Mouse (Mus musculus) hindbrain, embryonic 15.5 days (tissue): ENCODE data around the gene Cecr2. TPM values are rescaled to one million over a fixed set of nuclear protein-coding genes. Genes with fewer than 3 reads are reported as not detected.

Experiments used
- ATAC-seq: fragments of 200-750 bp; cut with Nextera tagmentation; 2 replicates; pipeline ENCODE4 v1.8.0; 2017; ENCODE audit warnings: low read depth, moderate number of reproducible peaks, moderate TSS enrichment; ENCODE audit not compliant: low FRiP score
- H3K27ac ChIP-seq: fragments of 300-500 bp; sonication (generic); replicated peaks from 2 replicates; pipeline ENCODE4 v1.5.1; 2015; ENCODE audit warnings: mild to moderate bottlenecking, inconsistent platforms
- H3K27me3 ChIP-seq: fragments of 300-500 bp; sonication (generic); 2 replicates; pipeline ENCODE4 v1.6.1; 2015; ENCODE audit warnings: control low read depth, inconsistent platforms
- H3K36me3 ChIP-seq: fragments of 300-500 bp; sonication (generic); 2 replicates; pipeline ENCODE4 v1.6.1; 2015; ENCODE audit warnings: control low read depth, inconsistent platforms
- H3K4me1 ChIP-seq: fragments of 300-500 bp; sonication (generic); replicated peaks from 2 replicates; pipeline ENCODE4 v1.6.1; 2015; ENCODE audit warnings: control low read depth, inconsistent platforms
- H3K4me2 ChIP-seq: fragments of 300-500 bp; sonication (generic); 2 replicates; pipeline ENCODE4 v1.6.1; 2015; ENCODE audit warnings: moderate library complexity, mild to moderate bottlenecking, inconsistent platforms
- H3K4me3 ChIP-seq: fragments of 300-500 bp; sonication (generic); 2 replicates; pipeline ENCODE4 v1.5.1; 2015; ENCODE audit warnings: mild to moderate bottlenecking, inconsistent platforms
- H3K9ac ChIP-seq: fragments of 300-500 bp; sonication (generic); 2 replicates; pipeline ENCODE4 v1.6.1; 2015; ENCODE audit warnings: inconsistent platforms
- H3K9me3 ChIP-seq: fragments of 300-500 bp; sonication (generic); 2 replicates; pipeline ENCODE4 v1.6.1; 2016; ENCODE audit warnings: control low read depth, inconsistent platforms
- WGBS: fragments of 180-500 bp; shearing (Covaris S2); methylation state at CpG from one replicate; pipeline ENCODE4 v1.1.7; 2015; 5-methylcytosine and 5-hydroxymethylcytosine counted together
- polyA plus RNA-seq: library from polyadenylated mRNA; unstranded; fragments of >200 nt; fragmentation: Nextera tagmentation; extraction: Ambion mirVana; gene quantifications from 2 replicates; pipeline ENCODE4 v1.2.1, GENCODE M21; 2015

The Cecr2 gene
- polyA plus RNA-seq, 1 experiment from 2014 or later: 4.3 TPM

DNA sequence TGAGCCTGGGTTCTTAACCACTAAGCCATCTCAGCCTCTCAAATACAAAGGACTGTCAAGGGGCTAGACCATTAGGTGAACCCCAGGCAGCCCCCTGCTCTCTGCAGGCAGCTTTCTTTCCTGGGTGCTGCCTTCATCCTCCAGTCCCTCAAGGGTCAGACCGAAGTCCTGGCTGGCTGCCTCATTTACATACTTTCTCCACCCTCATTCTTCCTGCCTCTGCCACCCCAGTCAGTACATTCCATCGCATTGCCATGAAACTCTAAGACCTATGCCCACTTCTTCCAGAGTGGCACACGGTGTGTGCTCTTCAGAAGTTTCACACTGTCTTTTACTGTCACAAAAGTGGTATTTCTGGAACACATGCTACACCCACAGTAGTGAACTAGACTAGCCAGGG is 112.1 kb downstream of the Cecr2 start:
- Histone ChIP-seq H3K27me3 (no peaks in the 10 kb centered on the region), H3K4me3 (no peak overlapping the region), H3K9ac (no peak overlapping the region), H3K36me3 (no peaks in the 10 kb centered on the region), H3K4me1 (peaks cover 8% of the 10 kb centered on the region), H3K27ac (no peak overlapping the region), H3K9me3 (no peaks in the 10 kb centered on the region), H3K4me2 (no peak overlapping the region)
- WGBS: 64% methylated on average over 3 of the region's 3 CpGs
- ATAC-seq: no peak

DNA sequence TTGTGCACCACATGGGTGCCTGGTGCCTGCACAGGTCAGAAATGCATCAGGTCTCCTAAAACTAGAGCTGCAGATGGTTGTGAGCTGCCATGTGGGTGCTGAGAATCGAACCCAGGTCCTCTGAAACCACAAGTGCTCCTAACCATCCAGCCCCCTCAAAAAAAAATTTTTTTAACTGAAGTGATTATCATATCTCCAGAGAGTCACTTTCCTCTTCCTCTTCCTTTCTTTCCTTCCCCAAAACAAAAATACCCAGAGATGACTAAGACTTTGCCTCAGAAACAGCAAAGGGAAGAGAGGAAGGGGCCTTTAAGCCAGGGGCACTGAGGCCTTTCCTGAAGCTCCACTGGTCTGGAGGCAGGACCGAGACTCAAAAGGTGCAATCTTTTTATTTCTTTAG is 116.8 kb downstream of the Cecr2 start:
- 94% methylated on average over 2 of the region's 2 CpGs for WGBS

DNA sequence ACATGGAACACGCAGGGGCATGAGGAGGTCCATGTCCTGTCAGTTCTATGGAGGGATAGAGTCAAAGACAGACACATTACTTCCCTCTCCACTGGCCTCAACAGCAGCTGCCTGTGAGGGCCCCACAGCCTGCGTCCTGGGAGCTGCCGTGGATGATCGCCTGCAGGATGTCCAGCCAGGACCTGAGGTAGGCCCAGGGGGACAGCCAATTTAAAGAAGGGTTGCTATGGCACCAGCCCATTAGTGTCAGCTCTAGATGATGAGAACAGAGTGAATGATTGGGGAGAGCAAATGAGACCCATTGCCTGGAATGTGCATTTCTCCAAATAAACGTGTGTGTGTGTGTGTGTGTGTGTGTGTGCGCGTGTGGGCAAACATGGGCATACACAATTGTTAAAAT is 118.2 kb downstream of the Cecr2 start:
- no peak for ATAC-seq

More for the DNA sequence above, 116.8 kb downstream of the Cecr2 start:
- H3K4me1 ChIP-seq: peaks cover 5% of the 10 kb centered on the region; the same call in 1 of the 2 replicates
- no peak for ATAC-seq
- no peak overlapping the region for H3K9ac ChIP-seq
- no peak overlapping the region for H3K27ac ChIP-seq
- no peak overlapping the region for H3K4me3 ChIP-seq
- no peaks in the 10 kb centered on the region for H3K27me3 ChIP-seq
- H3K36me3 ChIP-seq: no peaks in the 10 kb centered on the region
- H3K9me3 ChIP-seq: no peaks in the 10 kb centered on the region
- no peak overlapping the region for H3K4me2 ChIP-seq

DNA sequence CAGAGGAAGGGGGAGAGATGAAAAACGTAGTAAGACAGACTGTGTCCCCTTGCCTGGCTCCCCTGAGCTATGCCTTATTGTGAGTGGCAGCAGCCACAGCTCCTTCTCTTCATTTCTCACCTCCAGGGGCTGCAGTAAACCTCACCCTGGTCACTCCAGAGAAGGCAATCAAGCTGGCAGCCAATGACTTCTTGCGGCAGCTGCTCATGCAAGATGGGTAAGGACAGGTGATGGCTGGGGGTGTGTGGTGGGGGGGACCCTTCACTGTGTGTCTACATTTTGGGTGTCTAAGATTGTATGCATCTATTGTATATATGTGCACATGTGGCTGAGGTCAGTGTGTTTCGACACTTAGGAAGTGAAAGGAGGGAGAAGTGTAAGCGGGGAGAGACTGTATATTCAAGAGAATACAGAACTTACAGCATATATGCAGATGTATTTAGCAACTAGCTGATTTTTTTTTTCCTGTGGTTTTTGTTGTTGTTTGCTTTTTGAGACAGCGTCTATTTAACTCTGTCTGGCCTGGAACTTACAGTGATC is 122.0 kb downstream of the Cecr2 start:
- Histone ChIP-seq H3K36me3 (peaks cover 12% of the 10 kb centered on the region), H3K9me3 (no peaks in the 10 kb centered on the region), H3K9ac (no peak overlapping the region), H3K4me1 (peaks cover 5% of the 10 kb centered on the region; the same call in 1 of the 2 replicates), H3K27ac (no peak overlapping the region), H3K27me3 (no peaks in the 10 kb centered on the region), H3K4me2 (no peak overlapping the region), H3K4me3 (no peak overlapping the region)
- ATAC-seq: no peak
- WGBS: 86% methylated on average over 5 of the region's 5 CpGs

More for the DNA sequence above, 118.2 kb downstream of the Cecr2 start:
- H3K9me3 ChIP-seq: no peaks in the 10 kb centered on the region
- H3K4me3 ChIP-seq: no peak overlapping the region
- no peak overlapping the region for H3K9ac ChIP-seq
- H3K4me1 ChIP-seq: peaks cover 5% of the 10 kb centered on the region; the same call in 1 of the 2 replicates
- 47% methylated on average over 7 of the region's 7 CpGs for WGBS
- H3K27ac ChIP-seq: no peak overlapping the region
- H3K36me3 ChIP-seq: 0 out of 2 replicates have a peak, but pooled peaks cover 3% of the 10 kb centered on the region
- no peaks in the 10 kb centered on the region for H3K27me3 ChIP-seq
- no peak overlapping the region for H3K4me2 ChIP-seq

DNA sequence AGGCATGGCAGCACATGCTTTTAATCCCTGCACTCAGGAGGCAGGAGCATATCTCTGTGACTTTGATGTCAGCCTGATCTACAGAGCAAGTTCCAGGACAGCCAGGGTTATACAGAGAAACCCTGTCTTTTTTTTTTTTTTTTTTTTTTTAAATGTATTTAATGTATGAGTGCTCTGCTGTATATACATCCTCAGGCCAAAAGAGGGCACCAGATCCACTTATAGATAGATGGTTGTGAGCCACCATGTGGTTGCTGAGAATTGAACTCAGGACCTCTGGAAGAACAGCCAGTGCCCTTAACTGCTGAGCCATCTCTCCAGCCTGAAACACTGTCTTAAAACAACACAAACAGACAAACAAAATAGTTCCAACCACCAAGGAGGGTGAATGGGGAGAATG is 122.7 kb downstream of the Cecr2 start:
- Histone ChIP-seq H3K4me2 (no peak overlapping the region), H3K4me3 (no peak overlapping the region), H3K36me3 (peaks cover 19% of the 10 kb centered on the region), H3K4me1 (peaks cover 5% of the 10 kb centered on the region; the same call in 1 of the 2 replicates), H3K9me3 (no peaks in the 10 kb centered on the region), H3K9ac (no peak overlapping the region), H3K27me3 (no peaks in the 10 kb centered on the region), H3K27ac (no peak overlapping the region)
- ATAC-seq: no peak

DNA sequence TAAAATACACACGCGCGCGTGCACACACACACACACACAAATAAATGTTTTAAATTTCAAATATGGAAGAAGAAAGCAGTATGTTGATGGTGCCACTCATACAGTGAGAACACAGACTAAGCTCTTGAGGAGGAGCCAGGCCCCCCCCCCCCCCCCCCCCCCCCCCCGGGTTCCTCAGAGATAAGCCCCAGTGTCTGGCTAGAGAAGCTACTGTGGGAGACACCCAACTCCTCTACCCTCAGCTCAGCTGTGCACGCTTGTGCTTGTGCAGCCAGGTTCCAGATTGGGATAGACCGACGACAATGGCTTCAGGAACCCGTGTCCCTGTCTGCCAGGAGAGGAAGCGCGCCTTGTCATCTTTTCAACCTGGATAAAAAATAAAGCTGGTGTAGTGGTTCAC is 124.0 kb downstream of the Cecr2 start:
- WGBS: 93% methylated on average over 11 of the region's 11 CpGs
- H3K9ac ChIP-seq: no peak overlapping the region
- no peak overlapping the region for H3K4me3 ChIP-seq
- peaks cover 27% of the 10 kb centered on the region for H3K36me3 ChIP-seq
- no peaks in the 10 kb centered on the region for H3K9me3 ChIP-seq
- no peaks in the 10 kb centered on the region for H3K4me1 ChIP-seq
- no peak overlapping the region for H3K27ac ChIP-seq
- no peaks in the 10 kb centered on the region for H3K27me3 ChIP-seq
- no peak for ATAC-seq
- H3K4me2 ChIP-seq: no peak overlapping the region

DNA sequence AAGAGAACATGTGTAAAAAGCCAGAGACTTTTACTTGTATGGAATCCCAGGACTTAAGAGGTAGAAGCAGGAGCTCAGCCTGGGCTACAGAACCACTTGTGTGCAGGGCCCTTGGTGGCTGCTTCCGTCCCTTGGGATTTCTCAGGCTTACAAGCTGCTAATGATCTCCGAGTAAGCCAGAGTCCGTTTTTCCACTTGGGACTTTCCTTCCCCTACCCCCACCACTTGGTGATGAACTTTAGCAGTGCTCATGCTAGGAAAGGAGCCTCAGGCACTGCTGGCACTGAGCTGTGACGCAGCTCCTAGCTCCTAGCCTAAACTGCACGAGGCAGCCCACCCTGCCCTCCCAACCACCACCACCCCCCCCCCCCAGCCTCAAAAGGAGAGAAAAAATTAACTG is 124.5 kb downstream of the Cecr2 start:
- Histone ChIP-seq H3K27me3 (no peaks in the 10 kb centered on the region), H3K36me3 (peaks cover 33% of the 10 kb centered on the region), H3K4me3 (no peak overlapping the region), H3K4me1 (no peaks in the 10 kb centered on the region), H3K9ac (no peak overlapping the region), H3K9me3 (no peaks in the 10 kb centered on the region), H3K27ac (no peak overlapping the region), H3K4me2 (no peak overlapping the region)
- 61% methylated on average over 5 of the region's 5 CpGs for WGBS
- ATAC-seq: no peak

DNA sequence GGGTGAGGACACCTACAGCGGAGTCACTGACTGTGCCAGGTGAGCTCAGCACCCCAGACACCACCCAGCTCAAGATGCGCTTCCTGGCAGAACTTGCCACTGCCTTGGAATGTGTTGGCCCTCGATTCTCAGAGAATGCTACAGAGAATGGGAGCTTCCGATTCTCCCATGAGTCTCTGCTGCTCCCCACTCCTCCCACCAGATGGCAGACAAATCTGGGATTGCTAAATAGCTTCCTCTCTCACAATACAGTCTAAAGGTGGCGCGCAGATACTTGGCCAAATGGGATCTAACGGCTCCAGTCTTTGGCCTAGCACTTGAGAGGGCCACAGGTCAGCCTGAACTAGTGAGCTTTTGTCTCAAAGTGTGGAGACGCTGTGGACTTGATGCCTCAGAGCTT is 126.8 kb downstream of the Cecr2 start:
- peaks cover 44% of the 10 kb centered on the region for H3K36me3 ChIP-seq
- 86% methylated on average over 8 of the region's 8 CpGs for WGBS
- no peak overlapping the region for H3K27ac ChIP-seq
- H3K4me2 ChIP-seq: no peak overlapping the region
- H3K27me3 ChIP-seq: no peaks in the 10 kb centered on the region
- H3K9ac ChIP-seq: no peak overlapping the region
- H3K4me1 ChIP-seq: no peaks in the 10 kb centered on the region
- no peak for ATAC-seq
- no peak overlapping the region for H3K4me3 ChIP-seq
- H3K9me3 ChIP-seq: no peaks in the 10 kb centered on the region

DNA sequence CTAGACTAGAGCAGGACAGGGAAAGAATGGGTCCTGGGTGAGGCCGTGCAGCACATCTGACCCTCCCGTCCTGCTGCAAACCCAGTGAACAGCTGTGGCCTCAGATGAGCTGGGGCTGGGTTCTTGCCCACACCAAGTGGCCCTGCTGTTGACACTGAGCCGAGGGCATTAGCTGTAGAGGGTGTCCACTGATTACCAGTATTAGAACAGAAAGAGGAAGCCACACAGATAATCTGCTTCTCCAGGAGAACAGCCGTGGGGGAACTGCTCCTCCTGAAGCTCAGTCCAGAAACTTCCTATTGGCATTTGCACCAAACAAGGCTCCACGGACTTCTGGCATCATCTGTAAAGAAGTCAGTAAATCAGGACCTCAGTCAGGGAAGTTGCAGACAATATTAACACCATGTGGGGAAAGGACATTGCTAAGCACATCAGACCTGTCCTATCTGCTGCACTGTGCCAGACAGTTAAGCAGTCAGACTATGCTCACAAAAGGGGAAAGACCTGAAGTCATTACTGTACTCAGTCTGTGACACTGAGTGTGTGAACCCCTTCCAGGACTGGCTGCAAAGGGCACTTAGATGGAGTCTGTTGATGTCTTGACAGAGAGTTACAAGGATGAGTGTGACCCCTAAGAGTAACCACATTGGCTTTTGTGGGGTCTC is 129.4 kb downstream of the Cecr2 start:
- ATAC-seq: no peak
- no peak overlapping the region for H3K4me2 ChIP-seq
- H3K4me3 ChIP-seq: no peak overlapping the region
- H3K36me3 ChIP-seq: peaks cover 65% of the 10 kb centered on the region
- WGBS: 84% methylated on average over 5 of the region's 5 CpGs
- no peak overlapping the region for H3K9ac ChIP-seq
- H3K27ac ChIP-seq: no peak overlapping the region
- H3K4me1 ChIP-seq: no peaks in the 10 kb centered on the region
- no peaks in the 10 kb centered on the region for H3K27me3 ChIP-seq
- no peaks in the 10 kb centered on the region for H3K9me3 ChIP-seq

DNA sequence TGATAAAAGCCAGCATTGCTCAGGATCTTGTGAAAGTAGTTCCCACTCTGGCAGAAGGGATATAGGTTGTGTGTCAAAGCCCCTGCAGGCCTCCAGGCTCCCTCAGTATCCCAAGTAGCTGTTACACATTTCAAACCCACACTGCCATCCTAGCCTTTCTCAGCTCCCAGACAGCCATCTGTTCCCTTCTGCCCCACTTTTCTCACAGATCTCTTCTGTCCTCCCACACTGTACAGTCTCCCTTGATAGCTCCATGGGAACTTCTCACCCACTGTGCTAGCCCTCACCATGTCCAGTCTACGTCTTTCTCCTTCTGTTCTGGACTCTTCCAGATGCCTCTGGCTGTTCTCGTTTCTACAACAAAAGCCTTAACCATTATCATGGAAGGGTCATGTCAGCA is 129.9 kb downstream of the Cecr2 start:
- H3K4me3 ChIP-seq: no peak overlapping the region
- no peak overlapping the region for H3K27ac ChIP-seq
- H3K4me2 ChIP-seq: no peak overlapping the region
- no peaks in the 10 kb centered on the region for H3K9me3 ChIP-seq
- no peak overlapping the region for H3K9ac ChIP-seq
- WGBS: 90% methylated on average over 2 of the region's 2 CpGs
- no peak for ATAC-seq
- no peaks in the 10 kb centered on the region for H3K27me3 ChIP-seq
- peaks cover 69% of the 10 kb centered on the region for H3K36me3 ChIP-seq
- H3K4me1 ChIP-seq: no peaks in the 10 kb centered on the region

DNA sequence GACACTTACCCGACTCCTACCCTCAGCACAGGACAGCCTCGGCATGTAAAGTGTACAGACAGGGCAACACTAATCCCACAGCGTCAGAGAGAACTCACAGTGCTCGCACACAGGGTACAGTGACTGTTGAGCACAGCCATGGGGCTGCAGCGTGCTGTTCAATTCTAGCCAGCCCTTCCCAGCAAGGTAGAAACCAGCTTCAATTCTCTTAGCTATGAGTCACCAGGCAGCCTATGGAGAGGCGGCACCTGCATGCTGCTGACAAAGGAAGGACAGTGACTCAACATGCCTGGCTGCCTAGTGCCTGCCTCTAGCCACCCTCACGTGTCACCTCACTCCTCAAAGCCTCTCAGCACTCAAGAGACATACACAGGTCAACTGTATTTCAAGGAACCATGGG is 131.8 kb downstream of the Cecr2 start:
- no peaks in the 10 kb centered on the region for H3K4me1 ChIP-seq
- H3K4me3 ChIP-seq: no peak overlapping the region
- 94% methylated on average over 7 of the region's 7 CpGs for WGBS
- no peaks in the 10 kb centered on the region for H3K27me3 ChIP-seq
- H3K4me2 ChIP-seq: no peak overlapping the region
- no peaks in the 10 kb centered on the region for H3K9me3 ChIP-seq
- ATAC-seq: no peak
- no peak overlapping the region for H3K9ac ChIP-seq
- H3K36me3 ChIP-seq: peaks cover 78% of the 10 kb centered on the region
- H3K27ac ChIP-seq: no peak overlapping the region

DNA sequence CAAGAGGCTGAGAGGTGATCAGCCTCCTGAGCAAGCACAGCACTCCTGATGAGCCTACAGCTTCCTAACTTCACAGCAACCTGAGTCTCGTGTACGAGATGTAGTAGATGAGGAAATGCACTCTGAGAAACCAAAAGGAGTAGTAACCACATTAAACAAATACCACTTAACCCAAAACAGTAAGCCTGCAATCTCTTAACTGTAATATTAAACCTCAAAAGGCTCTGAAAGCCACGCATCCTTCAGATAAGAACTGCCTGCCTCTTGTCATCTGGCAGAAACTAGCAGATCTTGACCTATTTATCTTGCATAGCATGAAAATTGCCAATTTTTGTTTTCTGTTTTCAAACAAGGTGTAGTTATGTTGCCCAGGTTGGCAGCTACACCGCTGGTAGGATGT is 132.7 kb downstream of the Cecr2 start:
- 97% methylated on average over 4 of the region's 4 CpGs for WGBS
- no peak overlapping the region for H3K27ac ChIP-seq
- no peaks in the 10 kb centered on the region for H3K9me3 ChIP-seq
- no peak overlapping the region for H3K9ac ChIP-seq
- ATAC-seq: no peak
- H3K4me2 ChIP-seq: no peak overlapping the region
- H3K27me3 ChIP-seq: no peaks in the 10 kb centered on the region
- H3K36me3 ChIP-seq: peaks cover 79% of the 10 kb centered on the region
- H3K4me1 ChIP-seq: no peaks in the 10 kb centered on the region
- H3K4me3 ChIP-seq: no peak overlapping the region

DNA sequence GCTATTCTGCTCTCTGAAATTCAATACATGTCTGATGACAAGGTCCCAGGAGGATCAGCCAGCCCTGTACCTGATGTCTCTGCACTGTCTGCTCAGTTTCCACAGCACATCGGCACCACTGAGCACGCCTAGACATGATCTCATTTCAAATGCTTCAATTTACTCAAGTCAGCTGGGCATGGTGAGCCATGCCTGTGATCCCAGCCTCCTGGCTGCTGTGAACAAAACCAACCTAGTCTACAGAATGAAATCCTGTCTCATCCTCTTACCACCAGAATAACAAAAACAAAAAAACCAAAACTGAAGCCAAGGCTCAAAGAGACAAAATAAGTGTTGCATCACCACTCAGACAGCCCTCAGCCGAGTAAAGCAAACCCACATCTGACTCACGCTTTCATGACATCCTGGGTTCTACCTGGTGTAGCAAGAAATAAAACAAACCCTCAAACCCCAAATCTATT is 133.4 kb downstream of the Cecr2 start:
- Histone ChIP-seq H3K4me1 (no peaks in the 10 kb centered on the region), H3K9ac (no peak overlapping the region), H3K27me3 (no peaks in the 10 kb centered on the region), H3K9me3 (no peaks in the 10 kb centered on the region), H3K4me3 (no peak overlapping the region), H3K4me2 (no peak overlapping the region), H3K36me3 (peaks cover 79% of the 10 kb centered on the region), H3K27ac (no peak overlapping the region)
- no peak for ATAC-seq
- WGBS: 91% methylated on average over 4 of the region's 4 CpGs
